Mouse (Mus musculus) brain, embryonic 14.5 days (tissue): ENCODE results near the gene Arpp21. TPM values are rescaled to one million over a fixed set of nuclear protein-coding genes. Genes with fewer than 3 reads are reported as not detected.

Experiments
- DNase-seq: peaks from one replicate; pipeline ENCODE4 v3.0.0-alpha.2; 2011; ENCODE audit warnings: low read depth
- CTCF ChIP-seq: fragments of 200-500 bp; IDR thresholded peaks from 2 replicates; pipeline ENCODE4 v1.5.1; 2012; ENCODE audit warnings: inconsistent platforms, mild to moderate bottlenecking, moderate library complexity, borderline replicate concordance; ENCODE audit not compliant: insufficient read depth, insufficient read length; ENCODE audit errors: extremely low read depth
- POLR2A ChIP-seq: fragments of 200-500 bp; IDR thresholded peaks from 2 replicates; pipeline ENCODE4 v1.6.1; 2012; ENCODE audit warnings: mild to moderate bottlenecking, inconsistent platforms, borderline replicate concordance; ENCODE audit not compliant: poor library complexity, insufficient read depth, insufficient read length, severe bottlenecking; ENCODE audit errors: extremely low read depth
- polyA plus RNA-seq: library from polyadenylated mRNA; depleted of rRNA; stranded (reverse); fragments of >200 nt; gene quantifications from 2 replicates; pipeline ENCODE4 v1.2.3, GENCODE M21; 2012

The Arpp21 gene
- polyA plus RNA-seq, 1 experiment, result 48.1 TPM

DNA sequence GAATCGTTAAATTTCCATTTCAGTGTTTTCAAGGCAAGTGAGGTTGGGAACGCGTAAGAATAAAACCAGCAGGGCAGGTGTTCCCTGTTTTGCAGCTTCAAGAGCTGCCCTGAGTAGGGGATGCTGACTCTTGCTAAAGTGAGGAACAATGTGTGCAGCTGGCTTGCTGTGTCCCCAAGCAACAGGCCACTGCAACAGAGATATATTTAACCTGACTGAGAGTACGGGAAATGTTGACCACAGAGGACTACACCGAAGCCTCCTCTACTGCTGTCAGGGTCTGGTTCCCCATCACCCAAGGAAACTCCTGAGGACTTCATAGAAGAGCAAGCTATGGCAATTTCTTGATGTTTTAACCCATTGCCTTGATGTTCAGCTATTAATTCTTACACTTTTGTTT, 81.8 kb downstream of the Arpp21 start:
- no peak for TF ChIP-seq POLR2A
- no peak for TF ChIP-seq CTCF
- no peak for DNase-seq

DNA sequence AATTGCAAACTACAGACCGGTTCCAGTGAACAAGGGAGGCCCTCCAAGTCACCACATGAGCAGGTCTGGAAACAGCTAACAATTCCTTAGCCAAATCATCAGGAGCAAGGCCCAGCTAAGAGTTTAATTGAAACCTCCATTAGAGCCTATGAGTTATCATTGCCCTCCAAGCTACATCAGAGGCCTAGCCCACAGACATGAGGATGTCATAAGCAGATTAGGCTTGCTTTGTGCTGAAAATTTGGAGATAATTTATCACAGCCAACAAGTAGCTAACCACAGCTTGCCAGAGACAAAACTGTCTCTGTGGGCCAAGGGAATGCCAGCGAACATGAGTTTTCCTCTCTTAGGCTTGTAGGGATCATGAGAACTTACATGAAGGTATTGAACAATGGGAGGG, 83.0 kb downstream of the Arpp21 start:
- no peak for TF ChIP-seq CTCF
- TF ChIP-seq POLR2A, result no peak
- no peak for DNase-seq

DNA sequence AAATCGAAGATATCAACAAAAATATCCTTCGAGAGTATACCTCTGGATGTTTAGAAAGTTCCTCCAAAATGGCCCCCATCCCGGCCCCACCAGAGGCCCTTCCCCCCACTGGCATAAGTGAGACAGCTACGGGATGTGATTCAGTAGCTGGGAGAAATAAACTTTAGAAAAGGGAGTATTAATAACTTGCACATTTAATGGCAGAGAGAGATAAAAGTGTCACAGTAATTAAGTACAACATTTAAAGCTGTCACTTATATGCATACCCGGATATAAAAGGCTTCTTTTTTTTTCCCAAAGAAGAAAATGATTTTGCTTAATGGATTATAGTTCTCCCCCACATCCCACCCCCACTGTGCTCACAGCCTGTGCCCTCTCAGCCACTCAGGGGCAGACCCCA, 84.6 kb downstream of the Arpp21 start:
- no peak for DNase-seq
- TF ChIP-seq CTCF, result no peak
- TF ChIP-seq POLR2A, result no peak

DNA sequence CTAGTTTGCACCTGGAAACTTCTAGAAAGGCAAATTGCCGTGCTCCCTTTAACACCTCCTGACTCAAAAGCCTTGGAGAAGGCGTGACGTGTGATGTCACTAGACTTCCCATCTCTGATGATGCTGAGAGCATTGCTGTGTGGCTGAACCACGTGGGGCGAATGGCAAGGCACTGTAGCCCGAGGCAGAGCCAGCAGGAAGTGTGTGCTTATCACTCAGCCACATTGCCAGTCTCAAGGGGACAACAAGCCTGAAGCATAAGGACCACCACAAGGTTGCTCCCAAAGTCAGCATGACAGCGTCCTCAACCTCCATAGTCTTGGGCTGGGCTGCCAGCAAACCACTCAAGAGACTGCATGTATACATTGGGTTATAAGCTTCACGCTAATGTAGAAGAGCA, 95.1 kb downstream of the Arpp21 start:
- no peak for TF ChIP-seq POLR2A
- no peak for TF ChIP-seq CTCF
- no peak for DNase-seq

DNA sequence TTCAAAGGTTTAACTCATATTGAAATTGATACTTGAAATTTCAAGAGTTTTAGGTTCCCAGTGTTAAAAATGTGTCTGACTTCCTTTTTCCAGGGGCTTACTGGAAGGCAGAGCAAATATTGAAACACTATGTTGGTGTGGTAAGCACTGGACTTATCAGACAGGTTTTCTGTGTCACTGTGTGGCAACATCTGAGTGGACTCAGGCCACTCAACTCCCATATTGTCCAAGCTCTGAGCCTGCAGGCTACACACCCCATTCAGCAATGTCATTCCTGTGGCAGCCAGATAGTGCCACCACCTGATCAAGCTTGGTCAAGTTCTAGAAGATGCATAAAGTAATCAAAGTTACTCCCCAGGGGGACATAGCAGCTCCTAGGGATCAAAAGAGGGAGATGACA, 97.9 kb downstream of the Arpp21 start:
- no peak for DNase-seq
- TF ChIP-seq POLR2A (no peak), CTCF (no peak)

DNA sequence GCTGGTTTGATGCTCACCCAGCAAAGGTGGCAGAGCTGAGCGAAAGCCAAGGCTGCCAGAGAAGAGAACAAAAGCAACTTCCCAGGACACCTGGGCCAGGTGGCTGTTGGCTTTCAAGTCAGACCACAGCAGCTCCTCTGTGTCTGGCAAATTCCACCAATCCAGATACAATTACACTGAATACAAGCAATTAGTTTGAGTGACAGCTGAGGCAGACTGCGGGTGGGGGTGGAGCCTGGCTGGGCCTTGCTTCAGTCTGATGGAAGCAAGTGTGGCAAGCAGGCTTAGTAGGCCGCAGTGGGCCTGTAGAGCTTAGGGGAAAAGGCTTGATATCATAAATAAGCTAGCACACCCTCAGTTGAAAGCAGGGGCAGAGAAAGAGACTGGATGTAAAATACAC, 104.9 kb downstream of the Arpp21 start:
- peak; percentile 95 for DNase-seq
- no peak for TF ChIP-seq CTCF
- no peak for TF ChIP-seq POLR2A

DNA sequence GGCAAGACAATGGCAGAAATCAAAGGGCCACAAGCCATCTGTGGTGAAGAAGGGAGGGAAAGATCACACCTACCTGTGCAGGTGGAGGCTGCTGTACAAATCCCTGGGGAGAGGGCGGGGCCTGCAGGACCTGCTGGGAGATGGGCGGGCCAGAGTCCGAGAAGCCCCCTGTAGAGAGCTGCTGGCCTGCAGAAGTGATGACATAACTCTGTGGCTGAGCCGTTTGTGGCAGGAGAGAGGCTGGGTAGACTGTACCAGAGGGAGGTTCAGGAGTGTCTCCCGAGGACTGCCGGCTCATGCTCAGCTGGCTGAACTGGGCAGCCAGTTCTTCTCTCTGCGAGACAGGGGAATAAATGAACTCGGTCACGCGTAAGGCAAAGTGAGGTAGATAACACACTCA, 111.1 kb downstream of the Arpp21 start:
- no peak for DNase-seq
- TF ChIP-seq POLR2A (no peak), CTCF (no peak)

DNA sequence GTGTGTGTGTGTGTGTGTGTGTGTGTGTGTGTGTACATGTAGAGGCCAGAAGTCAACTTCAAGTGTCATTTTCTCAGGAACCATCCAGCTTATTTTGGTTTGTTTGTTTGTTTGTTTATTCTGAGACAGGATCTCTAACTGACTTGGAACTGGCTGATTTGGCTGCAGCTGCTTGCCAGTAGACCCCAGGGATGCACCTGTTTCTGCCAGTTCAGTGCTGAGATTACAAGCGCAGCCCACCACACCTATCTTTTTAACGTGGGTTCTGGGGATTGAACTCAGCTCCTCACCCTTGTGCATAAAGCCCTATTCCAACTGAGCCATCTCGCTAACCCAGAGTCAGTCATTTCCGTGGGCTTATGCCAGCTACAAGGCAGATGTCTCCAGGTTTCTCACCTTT, 111.6 kb downstream of the Arpp21 start:
- no peak for DNase-seq
- TF ChIP-seq CTCF (no peak), POLR2A (no peak)

DNA sequence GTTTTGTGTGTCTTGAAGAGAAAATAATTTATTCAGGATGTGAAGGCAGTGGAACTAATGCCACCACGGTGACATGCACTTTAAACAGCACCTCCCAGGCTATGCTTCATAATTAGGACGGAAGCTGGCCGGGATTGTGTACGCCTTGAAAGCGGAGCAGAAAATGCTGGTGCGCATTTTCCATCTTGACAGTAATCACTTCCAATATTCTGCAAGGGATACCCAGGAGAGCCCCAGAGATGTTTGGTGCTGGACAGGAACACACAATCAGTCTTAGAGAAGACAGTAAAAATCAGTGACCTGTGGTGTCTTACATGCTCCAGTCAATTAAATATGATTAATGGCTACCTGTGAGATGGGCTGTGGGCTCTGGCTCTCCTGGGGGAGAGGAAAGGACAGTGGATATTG, 112.3 kb downstream of the Arpp21 start:
- DNase-seq, result peak; percentile 92
- TF ChIP-seq POLR2A (no peak), CTCF (no peak)

DNA sequence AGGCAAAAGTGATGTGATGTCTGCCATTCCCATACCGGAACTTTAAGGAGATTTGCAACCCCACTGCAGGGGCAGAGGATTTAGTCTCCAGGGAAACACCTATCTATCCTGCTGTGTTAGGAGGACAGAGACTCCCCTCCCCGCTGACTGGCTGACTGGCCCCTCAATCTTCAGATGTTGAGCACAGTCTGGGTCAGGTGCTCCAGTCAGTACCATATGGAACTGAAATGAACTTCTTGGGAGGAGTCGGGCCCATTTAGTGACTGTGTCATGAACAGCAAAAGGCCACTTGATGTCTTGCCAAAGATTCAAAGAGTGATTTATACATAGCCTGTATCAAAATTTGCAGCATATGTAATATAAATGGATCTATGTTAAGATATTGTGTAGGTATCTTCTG, 116.2 kb downstream of the Arpp21 start:
- TF ChIP-seq CTCF, result no peak
- no peak for TF ChIP-seq POLR2A
- no peak for DNase-seq

DNA sequence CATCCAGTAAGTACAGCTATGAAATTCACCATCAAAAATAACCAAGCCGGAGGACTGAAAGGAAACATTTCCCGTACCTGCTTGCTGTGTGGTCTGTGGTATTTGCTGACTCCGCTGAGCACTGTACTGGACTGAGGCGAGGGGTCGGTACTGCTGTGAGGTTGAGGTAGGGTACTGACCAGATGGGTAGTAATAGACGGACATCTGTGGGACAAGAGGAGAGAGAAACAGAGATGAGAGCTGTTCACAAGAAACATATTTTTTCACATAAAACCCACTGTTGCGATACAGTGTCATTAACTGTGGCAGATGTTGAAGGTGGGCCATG, 116.7 kb downstream of the Arpp21 start:
- TF ChIP-seq CTCF (no peak), POLR2A (no peak)
- DNase-seq, result no peak

DNA sequence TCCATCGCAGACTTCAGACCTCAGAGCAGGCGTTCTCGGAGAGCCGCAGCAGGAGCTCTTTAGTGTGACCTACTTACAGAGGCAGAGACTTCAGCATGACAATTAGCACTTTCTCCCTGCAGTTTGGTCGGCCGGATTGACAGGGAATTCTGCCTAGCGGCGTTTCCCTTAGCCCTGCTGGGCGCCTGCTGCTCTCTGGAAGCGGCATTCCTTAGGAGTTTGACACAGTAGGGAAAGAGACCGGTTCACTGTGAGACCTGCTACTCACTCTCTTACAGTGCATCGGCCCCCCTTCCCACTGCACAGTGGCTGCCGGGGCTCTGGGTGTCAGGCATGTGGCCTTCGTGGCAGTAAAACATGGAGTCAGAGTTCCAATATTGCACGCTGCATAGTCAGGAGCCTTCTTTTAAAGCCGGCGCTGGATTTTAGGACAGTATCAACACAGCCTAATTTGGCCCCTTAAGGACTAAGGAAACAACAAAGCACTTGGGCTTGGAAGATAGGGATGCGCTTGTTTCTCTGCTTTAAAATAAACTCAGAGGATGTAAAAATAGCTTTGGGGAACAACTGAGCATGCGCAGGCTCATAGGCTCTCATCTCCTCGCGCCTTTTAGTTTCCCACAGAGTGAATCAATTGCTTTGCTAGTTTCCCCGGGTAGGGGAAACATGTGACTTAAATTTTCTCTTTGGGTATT, 117.2 kb downstream of the Arpp21 start:
- peak; percentile 90 for DNase-seq
- TF ChIP-seq POLR2A (no peak), CTCF (no peak)
